Mouse (Mus musculus) neural tube, embryonic 12.5 days (tissue): Measurements from ENCODE around the gene Srrm2. TPM values are rescaled to one million over a fixed set of nuclear protein-coding genes. Genes with fewer than 3 reads are reported as not detected.

Source experiments
- ATAC-seq: fragments of 200-750 bp; cut with Nextera tagmentation; 2 replicates; pipeline ENCODE4 v1.8.0; 2017; ENCODE audit warnings: low read depth, mild to moderate bottlenecking, moderate TSS enrichment, moderate library complexity; ENCODE audit not compliant: low FRiP score
- H3K27ac ChIP-seq: fragments of 300-500 bp; sonication (generic); 2 replicates; pipeline ENCODE4 v1.5.1; 2016
- H3K27me3 ChIP-seq: fragments of 300-500 bp; sonication (generic); replicated peaks from 2 replicates; pipeline ENCODE4 v1.6.1; 2016; ENCODE audit warnings: mild to moderate bottlenecking
- H3K36me3 ChIP-seq: fragments of 300-500 bp; sonication (generic); 2 replicates; pipeline ENCODE4 v1.6.1; 2016; ENCODE audit warnings: mild to moderate bottlenecking
- H3K4me1 ChIP-seq: fragments of 300-500 bp; sonication (generic); 2 replicates; pipeline ENCODE4 v1.6.1; 2016
- H3K4me2 ChIP-seq: fragments of 300-500 bp; sonication (generic); replicated peaks from 2 replicates; pipeline ENCODE4 v1.6.1; 2016; ENCODE audit warnings: mild to moderate bottlenecking
- H3K4me3 ChIP-seq: fragments of 300-500 bp; sonication (generic); 2 replicates; pipeline ENCODE4 v1.5.1; 2016
- H3K9ac ChIP-seq: fragments of 300-500 bp; sonication (generic); 2 replicates; pipeline ENCODE4 v1.6.1; 2016; ENCODE audit warnings: mild to moderate bottlenecking
- H3K9me3 ChIP-seq: fragments of 300-500 bp; sonication (generic); 2 replicates; pipeline ENCODE4 v1.6.1; 2016; ENCODE audit warnings: mild to moderate bottlenecking
- WGBS: fragments of 180-500 bp; shearing (Covaris S2); methylation state at CpG from one replicate; pipeline ENCODE4 v1.1.7; 2016; 5-methylcytosine and 5-hydroxymethylcytosine counted together
- polyA plus RNA-seq: library from polyadenylated mRNA; unstranded; fragments of >200 nt; fragmentation: Nextera tagmentation; extraction: Ambion mirVana; gene quantifications from 2 replicates; pipeline ENCODE4 v1.2.1, GENCODE M21; 2016

The Srrm2 gene
- polyA plus RNA-seq, 1 experiment from 2014 or later = 617 TPM

- Histone ChIP-seq H3K4me3 (no peak overlapping the region; the same call in 1 of the 2 replicates), H3K9ac (peak overlapping the region; percentile 69), H3K27me3 (no peaks in the 10 kb centered on the region), H3K27ac (peak overlapping the region; percentile 82), H3K9me3 (no peaks in the 10 kb centered on the region), H3K4me2 (peak overlapping the region; percentile 65), H3K4me1 (peaks cover 15% of the 10 kb centered on the region), H3K36me3 (no peaks in the 10 kb centered on the region)
- no peak for ATAC-seq
- WGBS = 17% methylated on average over 8 of the region's 8 CpGs
Measured at GRCm38 (mm10) chr17:23789749-23790268, 523 bp upstream of the Srrm2 start.

- Histone ChIP-seq H3K27me3 (no peaks in the 10 kb centered on the region), H3K27ac (peak overlapping the region; percentile 82), H3K4me1 (peaks cover 12% of the 10 kb centered on the region), H3K9me3 (no peaks in the 10 kb centered on the region), H3K9ac (peak overlapping the region; percentile 69), H3K36me3 (no peaks in the 10 kb centered on the region), H3K4me2 (peak overlapping the region; percentile 65), H3K4me3 (no peak overlapping the region)
- 53% methylated on average over 2 of the region's 2 CpGs for WGBS
- no peak; the same call in 1 of the 2 replicates for ATAC-seq
Measured at GRCm38 (mm10) chr17:23791079-23791357, 686 bp downstream of the Srrm2 start.

GRCm38 (mm10) chr17:23795323-23795722 is 5.0 kb downstream of the Srrm2 start:
- Histone ChIP-seq H3K4me1 (peaks cover 8% of the 10 kb centered on the region; the same call in 1 of the 2 replicates), H3K27ac (no peak overlapping the region), H3K4me3 (no peak overlapping the region), H3K27me3 (no peaks in the 10 kb centered on the region), H3K9ac (no peak overlapping the region), H3K36me3 (no peaks in the 10 kb centered on the region), H3K4me2 (no peak overlapping the region), H3K9me3 (no peaks in the 10 kb centered on the region)
- 95% methylated on average over 8 of the region's 8 CpGs for WGBS
- ATAC-seq = no peak

GRCm38 (mm10) chr17:23797316-23797715 is 7.0 kb downstream of the Srrm2 start:
- H3K4me3 ChIP-seq = no peak overlapping the region
- no peak for ATAC-seq
- H3K27me3 ChIP-seq = no peaks in the 10 kb centered on the region
- WGBS = 80% methylated on average over 7 of the region's 7 CpGs
- no peak overlapping the region for H3K9ac ChIP-seq
- H3K4me2 ChIP-seq = no peak overlapping the region
- H3K36me3 ChIP-seq = no peaks in the 10 kb centered on the region
- H3K4me1 ChIP-seq = no peaks in the 10 kb centered on the region
- no peaks in the 10 kb centered on the region for H3K9me3 ChIP-seq
- H3K27ac ChIP-seq = no peak overlapping the region

- Histone ChIP-seq H3K27ac (no peak overlapping the region), H3K4me3 (no peak overlapping the region), H3K27me3 (no peaks in the 10 kb centered on the region), H3K36me3 (0 out of 2 replicates have a peak, but pooled peaks cover under 1% of the 10 kb centered on the region), H3K4me2 (no peak overlapping the region), H3K9me3 (no peaks in the 10 kb centered on the region), H3K4me1 (peaks cover 24% of the 10 kb centered on the region), H3K9ac (no peak overlapping the region)
- 91% methylated on average over 10 of the region's 10 CpGs for WGBS
- ATAC-seq = no peak
Measured at GRCm38 (mm10) chr17:23801627-23802026, 11.3 kb downstream of the Srrm2 start.

GRCm38 (mm10) chr17:23802746-23803365 is 12.5 kb downstream of the Srrm2 start:
- no peaks in the 10 kb centered on the region for H3K9me3 ChIP-seq
- H3K4me1 ChIP-seq = peaks cover 33% of the 10 kb centered on the region
- H3K27me3 ChIP-seq = no peaks in the 10 kb centered on the region
- H3K4me2 ChIP-seq = peak overlapping the region; percentile 70
- peak overlapping the region; percentile 91 for H3K27ac ChIP-seq
- ATAC-seq = peak; percentile 98
- peak overlapping the region; percentile 99 for H3K4me3 ChIP-seq
- H3K36me3 ChIP-seq = peaks cover 11% of the 10 kb centered on the region
- under 1% methylated on average over 60 of the region's 60 CpGs for WGBS
- H3K9ac ChIP-seq = peak overlapping the region; percentile 94

GRCm38 (mm10) chr17:23803366-23804041 is 13.2 kb downstream of the Srrm2 start:
- Histone ChIP-seq H3K4me2 (peak overlapping the region; percentile 70), H3K4me1 (peaks cover 33% of the 10 kb centered on the region), H3K27ac (peak overlapping the region; percentile 91), H3K9me3 (no peaks in the 10 kb centered on the region), H3K4me3 (peak overlapping the region; percentile 99), H3K27me3 (no peaks in the 10 kb centered on the region), H3K9ac (peak overlapping the region; percentile 94), H3K36me3 (peaks cover 18% of the 10 kb centered on the region)
- ATAC-seq = peak; percentile 70
- under 1% methylated on average over 73 of the region's 83 CpGs for WGBS

GRCm38 (mm10) chr17:23804426-23805085 is 14.2 kb downstream of the Srrm2 start:
- no peak for ATAC-seq
- Histone ChIP-seq H3K9me3 (no peaks in the 10 kb centered on the region), H3K27ac (no peak overlapping the region), H3K27me3 (no peaks in the 10 kb centered on the region), H3K4me1 (peaks cover 33% of the 10 kb centered on the region), H3K36me3 (peaks cover 28% of the 10 kb centered on the region), H3K9ac (peak overlapping the region; percentile 94), H3K4me2 (peak overlapping the region; percentile 70), H3K4me3 (peak overlapping the region; percentile 99)
- 9% methylated on average over 8 of the region's 8 CpGs for WGBS

GRCm38 (mm10) chr17:23806867-23807266 is 16.5 kb downstream of the Srrm2 start:
- H3K27ac ChIP-seq = no peak overlapping the region
- WGBS = 92% methylated on average over 25 of the region's 25 CpGs
- H3K4me3 ChIP-seq = no peak overlapping the region
- H3K9ac ChIP-seq = no peak overlapping the region
- H3K27me3 ChIP-seq = no peaks in the 10 kb centered on the region
- H3K4me1 ChIP-seq = peaks cover 33% of the 10 kb centered on the region
- no peak for ATAC-seq
- no peaks in the 10 kb centered on the region for H3K9me3 ChIP-seq
- H3K4me2 ChIP-seq = peak overlapping the region; percentile 70
- H3K36me3 ChIP-seq = peaks cover 51% of the 10 kb centered on the region

GRCm38 (mm10) chr17:23807918-23808317 is 17.6 kb downstream of the Srrm2 start:
- Histone ChIP-seq H3K9me3 (no peaks in the 10 kb centered on the region), H3K27me3 (no peaks in the 10 kb centered on the region), H3K27ac (no peak overlapping the region), H3K4me3 (no peak overlapping the region), H3K9ac (no peak overlapping the region), H3K4me1 (peaks cover 33% of the 10 kb centered on the region), H3K4me2 (no peak overlapping the region), H3K36me3 (peaks cover 61% of the 10 kb centered on the region)
- ATAC-seq = no peak
- 91% methylated on average over 3 of the region's 3 CpGs for WGBS

- no peaks in the 10 kb centered on the region for H3K4me1 ChIP-seq
- H3K9ac ChIP-seq = no peak overlapping the region
- H3K27me3 ChIP-seq = no peaks in the 10 kb centered on the region
- 98% methylated on average over 16 of the region's 16 CpGs for WGBS
- H3K4me3 ChIP-seq = no peak overlapping the region
- H3K27ac ChIP-seq = no peak overlapping the region
- H3K9me3 ChIP-seq = peaks cover 33% of the 10 kb centered on the region; the same call in 1 of the 2 replicates
- H3K4me2 ChIP-seq = no peak overlapping the region
- peaks cover 96% of the 10 kb centered on the region for H3K36me3 ChIP-seq
- no peak for ATAC-seq
Measured at GRCm38 (mm10) chr17:23815641-23816040, 25.3 kb downstream of the Srrm2 start.

- 99% methylated on average over 8 of the region's 8 CpGs for WGBS
- no peak overlapping the region for H3K4me3 ChIP-seq
- no peak overlapping the region for H3K9ac ChIP-seq
- no peaks in the 10 kb centered on the region for H3K4me1 ChIP-seq
- no peak overlapping the region for H3K4me2 ChIP-seq
- peaks cover 33% of the 10 kb centered on the region; the same call in 1 of the 2 replicates for H3K9me3 ChIP-seq
- no peak for ATAC-seq
- no peak overlapping the region for H3K27ac ChIP-seq
- H3K27me3 ChIP-seq = no peaks in the 10 kb centered on the region
- H3K36me3 ChIP-seq = peaks cover 100% of the 10 kb centered on the region
Measured at GRCm38 (mm10) chr17:23818579-23818978, 28.2 kb downstream of the Srrm2 start.
